Mouse (Mus musculus): Measurements from ENCODE around the gene Grasp. TPM values are rescaled to one million over a fixed set of nuclear protein-coding genes. Genes with fewer than 3 reads are reported as not detected.

Gene Grasp
- total RNA-seq (2014; rRNA removed) (0.92 and 1.5 TPM in 2 replicates), polyA plus RNA-seq (2012; rRNA removed) (1.2 and 1.5 TPM in 2 replicates)

- Histone ChIP-seq H3K27ac (replicated peaks; ENCODE audit: insufficient read depth, low read depth, low read length) (peak within 1 kb of the TSS; percentile 56), H3K79me2 (ENCODE audit: control insufficient read depth, insufficient read depth, low read length) (no peaks in the 10 kb centered on the region), H3K27me3 (ENCODE audit: control insufficient read depth, insufficient read depth, low read length) (peaks cover 5% of the 10 kb centered on the region; the same call in 1 of the 2 replicates), H3K9ac (ENCODE audit: low read depth, low read length) (peak within 1 kb of the TSS; percentile 68), H3K4me3 (ENCODE audit: insufficient read depth, low read depth, low read length) (peak within 1 kb of the TSS; percentile 81), H3K4me1 (ENCODE audit: control insufficient read depth, insufficient read depth, low read length) (no peaks in the 10 kb centered on the region), H3K36me3 (ENCODE audit: control insufficient read depth, insufficient read depth, low read length) (no peaks in the 10 kb centered on the region)
- WGBS: 3% methylated on average over 76 of the region's 77 CpGs
- peak; percentile 24 for DNase-seq (ENCODE audit: extremely low read depth, low read depth, low spot score)
- TF ChIP-seq CTCF (IDR thresholded peaks at IDR 0.05; ENCODE audit: low read depth, low read length): no peak
- peak; percentile 82 for TF ChIP-seq POLR2A (IDR thresholded peaks at IDR 0.05; ENCODE audit: extremely low read depth, insufficient read depth, low read length)
Measured at GRCm38 (mm10) chr15:101224006-101224906, at the start of gene Grasp. Grasp (plus strand) TSS chr15:101224188.

- Histone ChIP-seq H3K27ac (replicated peaks; ENCODE audit: insufficient read depth, low read depth, low read length) (no peak overlapping the region), H3K79me2 (ENCODE audit: control insufficient read depth, insufficient read depth, low read length) (peaks cover 16% of the 10 kb centered on the region; the same call in 1 of the 2 replicates), H3K36me3 (ENCODE audit: control insufficient read depth, insufficient read depth, low read length) (no peaks in the 10 kb centered on the region), H3K4me3 (ENCODE audit: insufficient read depth, low read depth, low read length) (peak overlapping the region; percentile 87), H3K4me1 (ENCODE audit: control insufficient read depth, insufficient read depth, low read length) (peaks cover 16% of the 10 kb centered on the region), H3K9ac (ENCODE audit: low read depth, low read length) (peak overlapping the region; percentile 94), H3K27me3 (ENCODE audit: control insufficient read depth, insufficient read depth, low read length) (no peaks in the 10 kb centered on the region)
- TF ChIP-seq CTCF (IDR thresholded peaks at IDR 0.05; ENCODE audit: low read depth, low read length) (no peak), POLR2A (IDR thresholded peaks at IDR 0.05; ENCODE audit: extremely low read depth, insufficient read depth, low read length) (no peak)
- no peak for DNase-seq (ENCODE audit: extremely low read depth, low read depth, low spot score)
- WGBS: 3% methylated on average over 45 of the region's 46 CpGs
Measured at GRCm38 (mm10) chr15:101174294-101175130, 49.5 kb upstream of the Grasp start.

GRCm38 (mm10) chr15:101175131-101175460 lies 48.9 kb upstream of the Grasp start:
- Histone ChIP-seq H3K27me3 (ENCODE audit: control insufficient read depth, insufficient read depth, low read length) (no peaks in the 10 kb centered on the region), H3K4me3 (ENCODE audit: insufficient read depth, low read depth, low read length) (no peak overlapping the region), H3K79me2 (ENCODE audit: control insufficient read depth, insufficient read depth, low read length) (peaks cover 18% of the 10 kb centered on the region; the same call in 1 of the 2 replicates), H3K9ac (ENCODE audit: low read depth, low read length) (peak overlapping the region; percentile 44; the same call in 1 of the 2 replicates), H3K4me1 (ENCODE audit: control insufficient read depth, insufficient read depth, low read length) (peaks cover 16% of the 10 kb centered on the region), H3K27ac (replicated peaks; ENCODE audit: insufficient read depth, low read depth, low read length) (no peak overlapping the region), H3K36me3 (ENCODE audit: control insufficient read depth, insufficient read depth, low read length) (no peaks in the 10 kb centered on the region)
- TF ChIP-seq POLR2A (IDR thresholded peaks at IDR 0.05; ENCODE audit: extremely low read depth, insufficient read depth, low read length): no peak
- TF ChIP-seq CTCF (IDR thresholded peaks at IDR 0.05; ENCODE audit: low read depth, low read length): no peak
- DNase-seq (ENCODE audit: extremely low read depth, low read depth, low spot score): no peak
- 14% methylated on average over 5 of the region's 5 CpGs for WGBS

- DNase-seq (ENCODE audit: extremely low read depth, low read depth, low spot score): no peak
- TF ChIP-seq CTCF (IDR thresholded peaks at IDR 0.05; ENCODE audit: low read depth, low read length): no peak
- no peak for TF ChIP-seq POLR2A (IDR thresholded peaks at IDR 0.05; ENCODE audit: extremely low read depth, insufficient read depth, low read length)
- Histone ChIP-seq H3K79me2 (ENCODE audit: control insufficient read depth, insufficient read depth, low read length) (peaks cover 24% of the 10 kb centered on the region; the same call in 1 of the 2 replicates), H3K4me1 (ENCODE audit: control insufficient read depth, insufficient read depth, low read length) (peaks cover 16% of the 10 kb centered on the region), H3K9ac (ENCODE audit: low read depth, low read length) (no peak overlapping the region), H3K27ac (replicated peaks; ENCODE audit: insufficient read depth, low read depth, low read length) (no peak overlapping the region), H3K36me3 (ENCODE audit: control insufficient read depth, insufficient read depth, low read length) (no peaks in the 10 kb centered on the region), H3K27me3 (ENCODE audit: control insufficient read depth, insufficient read depth, low read length) (no peaks in the 10 kb centered on the region), H3K4me3 (ENCODE audit: insufficient read depth, low read depth, low read length) (no peak overlapping the region)
- 40% methylated on average over 17 of the region's 17 CpGs for WGBS
Measured at GRCm38 (mm10) chr15:101175613-101176283, 48.2 kb upstream of the Grasp start.

DNA sequence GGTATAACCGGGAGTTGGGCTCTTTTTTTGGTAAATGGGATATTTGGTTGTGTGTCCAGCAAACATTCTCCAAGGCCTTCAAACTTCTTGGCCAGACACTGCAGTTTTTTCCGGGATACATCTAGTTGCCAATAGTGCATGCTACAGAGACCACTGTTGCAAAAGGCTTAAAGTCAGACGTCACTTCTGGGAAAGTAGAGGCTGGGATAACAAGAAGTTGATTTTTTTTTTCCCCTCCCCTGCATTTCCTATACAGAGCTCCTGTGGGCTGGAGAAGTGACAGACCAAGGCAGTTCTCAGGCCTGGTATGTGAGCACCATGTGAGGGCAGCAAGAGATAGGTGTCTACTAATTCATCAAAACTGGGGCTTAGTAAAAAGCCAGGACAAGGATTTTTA lies 47.7 kb upstream of the Grasp start:
- peaks cover 24% of the 10 kb centered on the region; the same call in 1 of the 2 replicates for H3K79me2 ChIP-seq (ENCODE audit: control insufficient read depth, insufficient read depth, low read length)
- H3K9ac ChIP-seq (ENCODE audit: low read depth, low read length): no peak overlapping the region
- H3K36me3 ChIP-seq (ENCODE audit: control insufficient read depth, insufficient read depth, low read length): no peaks in the 10 kb centered on the region
- no peak overlapping the region for H3K27ac ChIP-seq (replicated peaks; ENCODE audit: insufficient read depth, low read depth, low read length)
- DNase-seq (ENCODE audit: extremely low read depth, low read depth, low spot score): peak; percentile 30
- peaks cover 16% of the 10 kb centered on the region for H3K4me1 ChIP-seq (ENCODE audit: control insufficient read depth, insufficient read depth, low read length)
- no peak overlapping the region for H3K4me3 ChIP-seq (ENCODE audit: insufficient read depth, low read depth, low read length)
- H3K27me3 ChIP-seq (ENCODE audit: control insufficient read depth, insufficient read depth, low read length): no peaks in the 10 kb centered on the region
- TF ChIP-seq CTCF (IDR thresholded peaks at IDR 0.05; ENCODE audit: low read depth, low read length) (no peak), POLR2A (IDR thresholded peaks at IDR 0.05; ENCODE audit: extremely low read depth, insufficient read depth, low read length) (no peak)
- WGBS: 16% methylated on average over 3 of the region's 3 CpGs

All from liver, adult 2 months (tissue).